Mouse (Mus musculus): Measurements from ENCODE around the gene Mogat2. TPM values are rescaled to one million over a fixed set of nuclear protein-coding genes. Genes with fewer than 3 reads are reported as not detected.
A peak's percentile ranks its signal among the peaks of the same experiment; 100 is the strongest.

The Mogat2 gene
- polyA plus RNA-seq, 1 experiment from 2014 or later, result 14.5 TPM

- peak overlapping the region; percentile 96 for H3K4me2 ChIP-seq (replicated peaks; ENCODE audit: low read depth, low read length)
- H3K36me3 ChIP-seq (ENCODE audit: control insufficient read depth, insufficient read depth, low read length), result no peaks in the 10 kb centered on the region
- ATAC-seq (ENCODE audit: low FRiP score) (no peak; the same call in 1 of the 2 replicates), DNase-seq (ENCODE audit: low spot score) (no peak)
- peak overlapping the region; percentile 68 for H3K4me3 ChIP-seq (ENCODE audit: low read depth, low read length)
- H3K9ac ChIP-seq (ENCODE audit: low read depth, low read length), result peak overlapping the region; percentile 79
- 0 out of 2 replicates have a peak, but pooled peaks cover 3% of the 10 kb centered on the region for H3K4me1 ChIP-seq (replicated peaks; ENCODE audit: control insufficient read depth, insufficient read depth, low read length)
- no peaks in the 10 kb centered on the region for H3K27me3 ChIP-seq (ENCODE audit: control insufficient read depth, insufficient read depth, low read length)
- H3K9me3 ChIP-seq (ENCODE audit: control insufficient read depth, low read length), result no peaks in the 10 kb centered on the region
- 21% methylated on average over 14 of the region's 14 CpGs for WGBS
- H3K27ac ChIP-seq (ENCODE audit: low read depth, low read length), result no peak overlapping the region
These were observed 56.6 kb downstream of the Mogat2 start for GRCm38 (mm10) chr7:99181619-99182431.

DNA sequence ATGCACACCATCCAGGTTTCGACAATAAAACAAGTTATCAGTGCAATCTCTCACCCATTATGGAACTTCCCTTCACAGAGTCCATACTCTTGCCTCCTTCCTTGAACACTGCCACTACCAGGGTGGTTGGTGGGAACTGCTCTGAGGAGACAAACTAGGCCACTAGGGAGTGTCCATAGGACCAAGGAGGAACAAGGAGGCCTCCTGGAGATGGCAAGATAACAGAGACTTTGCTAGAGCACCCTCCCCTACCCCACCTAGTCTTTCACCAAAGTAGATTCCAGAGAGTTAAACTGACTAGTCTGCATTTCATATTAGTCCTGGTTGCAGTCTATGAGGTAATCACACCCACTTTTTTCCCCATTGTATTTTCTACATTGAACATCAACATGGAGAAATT, 58.3 kb downstream of the Mogat2 start:
- H3K36me3 ChIP-seq (ENCODE audit: control insufficient read depth, insufficient read depth, low read length), result no peaks in the 10 kb centered on the region
- no peak overlapping the region for H3K4me3 ChIP-seq (ENCODE audit: low read depth, low read length)
- no peak overlapping the region for H3K9ac ChIP-seq (ENCODE audit: low read depth, low read length)
- no peaks in the 10 kb centered on the region for H3K9me3 ChIP-seq (ENCODE audit: control insufficient read depth, low read length)
- ATAC-seq (ENCODE audit: low FRiP score) (no peak), DNase-seq (ENCODE audit: low spot score) (no peak)
- H3K4me2 ChIP-seq (replicated peaks; ENCODE audit: low read depth, low read length), result no peak overlapping the region
- H3K27ac ChIP-seq (ENCODE audit: low read depth, low read length), result no peak overlapping the region
- H3K27me3 ChIP-seq (ENCODE audit: control insufficient read depth, insufficient read depth, low read length), result no peaks in the 10 kb centered on the region
- WGBS, result 100% methylated on average over 1 of the region's 1 CpGs
- 0 out of 2 replicates have a peak, but pooled peaks cover 3% of the 10 kb centered on the region for H3K4me1 ChIP-seq (replicated peaks; ENCODE audit: control insufficient read depth, insufficient read depth, low read length)

GRCm38 (mm10) chr7:99179271-99179670, 59.1 kb downstream of the Mogat2 start:
- DNase-seq (ENCODE audit: low spot score) (no peak), ATAC-seq (ENCODE audit: low FRiP score) (no peak)
- 91% methylated on average over 9 of the region's 9 CpGs for WGBS
- Histone ChIP-seq H3K9ac (ENCODE audit: low read depth, low read length) (no peak overlapping the region), H3K27ac (ENCODE audit: low read depth, low read length) (no peak overlapping the region), H3K9me3 (ENCODE audit: control insufficient read depth, low read length) (no peaks in the 10 kb centered on the region), H3K36me3 (ENCODE audit: control insufficient read depth, insufficient read depth, low read length) (no peaks in the 10 kb centered on the region), H3K27me3 (ENCODE audit: control insufficient read depth, insufficient read depth, low read length) (no peaks in the 10 kb centered on the region), H3K4me1 (replicated peaks; ENCODE audit: control insufficient read depth, insufficient read depth, low read length) (0 out of 2 replicates have a peak, but pooled peaks cover 3% of the 10 kb centered on the region), H3K4me3 (ENCODE audit: low read depth, low read length) (no peak overlapping the region), H3K4me2 (replicated peaks; ENCODE audit: low read depth, low read length) (no peak overlapping the region)

DNA sequence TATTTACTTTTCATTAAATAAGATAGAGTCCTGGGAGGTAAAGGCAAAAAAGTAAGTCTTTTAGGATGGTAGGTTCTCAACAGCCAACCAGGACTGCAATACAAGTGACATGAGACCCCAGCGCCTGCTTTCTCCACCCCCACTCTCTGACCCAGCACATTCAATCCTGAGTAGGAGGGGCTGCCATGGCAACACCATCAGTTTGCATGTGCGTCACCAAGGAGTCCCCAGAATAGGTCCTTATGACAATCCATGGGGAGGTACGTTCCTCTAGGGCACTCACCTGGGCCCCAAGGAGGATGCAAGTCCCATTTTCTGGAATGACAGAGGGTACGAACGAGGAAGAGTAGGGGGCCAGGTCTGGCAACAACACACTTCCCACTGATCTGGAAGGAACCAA, 61.0 kb downstream of the Mogat2 start:
- no peak overlapping the region for H3K4me2 ChIP-seq (replicated peaks; ENCODE audit: low read depth, low read length)
- no peak for DNase-seq (ENCODE audit: low spot score)
- no peaks in the 10 kb centered on the region for H3K36me3 ChIP-seq (ENCODE audit: control insufficient read depth, insufficient read depth, low read length)
- no peak for ATAC-seq (ENCODE audit: low FRiP score)
- no peaks in the 10 kb centered on the region for H3K27me3 ChIP-seq (ENCODE audit: control insufficient read depth, insufficient read depth, low read length)
- H3K9me3 ChIP-seq (ENCODE audit: control insufficient read depth, low read length), result no peaks in the 10 kb centered on the region
- H3K4me3 ChIP-seq (ENCODE audit: low read depth, low read length), result no peak overlapping the region
- H3K27ac ChIP-seq (ENCODE audit: low read depth, low read length), result no peak overlapping the region
- H3K4me1 ChIP-seq (replicated peaks; ENCODE audit: control insufficient read depth, insufficient read depth, low read length), result 0 out of 2 replicates have a peak, but pooled peaks cover 3% of the 10 kb centered on the region
- 68% methylated on average over 5 of the region's 5 CpGs for WGBS
- no peak overlapping the region for H3K9ac ChIP-seq (ENCODE audit: low read depth, low read length)

- DNase-seq (ENCODE audit: low spot score) (no peak), ATAC-seq (ENCODE audit: low FRiP score) (no peak)
- H3K36me3 ChIP-seq (ENCODE audit: control insufficient read depth, insufficient read depth, low read length), result no peaks in the 10 kb centered on the region
- H3K4me2 ChIP-seq (replicated peaks; ENCODE audit: low read depth, low read length), result no peak overlapping the region
- no peaks in the 10 kb centered on the region for H3K4me1 ChIP-seq (replicated peaks; ENCODE audit: control insufficient read depth, insufficient read depth, low read length)
- H3K9ac ChIP-seq (ENCODE audit: low read depth, low read length), result no peak overlapping the region
- no peaks in the 10 kb centered on the region for H3K9me3 ChIP-seq (ENCODE audit: control insufficient read depth, low read length)
- 94% methylated on average over 9 of the region's 9 CpGs for WGBS
- H3K27me3 ChIP-seq (ENCODE audit: control insufficient read depth, insufficient read depth, low read length), result no peaks in the 10 kb centered on the region
- no peak overlapping the region for H3K4me3 ChIP-seq (ENCODE audit: low read depth, low read length)
- H3K27ac ChIP-seq (ENCODE audit: low read depth, low read length), result no peak overlapping the region
These were observed 62.8 kb downstream of the Mogat2 start for GRCm38 (mm10) chr7:99175666-99176065.

DNA sequence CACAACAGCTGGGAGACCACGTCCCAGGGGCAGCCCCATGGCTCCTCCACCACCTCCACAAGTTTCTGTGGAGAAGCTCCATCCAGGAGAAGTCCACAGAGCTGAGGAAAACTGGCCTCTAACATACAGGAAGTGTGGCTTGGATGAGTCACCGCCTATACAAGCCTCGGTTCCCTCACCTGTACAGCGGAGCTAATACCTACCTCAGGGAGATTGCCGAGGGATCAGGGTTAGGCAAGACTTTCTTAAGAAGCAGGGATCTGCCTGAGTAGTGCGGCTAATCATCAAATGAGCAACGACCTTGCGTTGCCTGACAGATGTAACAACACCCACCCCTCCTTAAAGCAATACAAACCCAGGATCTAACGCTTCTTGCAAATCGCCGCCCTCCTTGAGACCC, 63.3 kb downstream of the Mogat2 start:
- Histone ChIP-seq H3K4me3 (ENCODE audit: low read depth, low read length) (no peak overlapping the region), H3K9ac (ENCODE audit: low read depth, low read length) (no peak overlapping the region), H3K4me2 (replicated peaks; ENCODE audit: low read depth, low read length) (no peak overlapping the region), H3K4me1 (replicated peaks; ENCODE audit: control insufficient read depth, insufficient read depth, low read length) (no peaks in the 10 kb centered on the region), H3K9me3 (ENCODE audit: control insufficient read depth, low read length) (no peaks in the 10 kb centered on the region), H3K27me3 (ENCODE audit: control insufficient read depth, insufficient read depth, low read length) (no peaks in the 10 kb centered on the region), H3K27ac (ENCODE audit: low read depth, low read length) (no peak overlapping the region), H3K36me3 (ENCODE audit: control insufficient read depth, insufficient read depth, low read length) (no peaks in the 10 kb centered on the region)
- ATAC-seq (ENCODE audit: low FRiP score) (no peak), DNase-seq (ENCODE audit: low spot score) (no peak)
- 89% methylated on average over 11 of the region's 11 CpGs for WGBS

DNA sequence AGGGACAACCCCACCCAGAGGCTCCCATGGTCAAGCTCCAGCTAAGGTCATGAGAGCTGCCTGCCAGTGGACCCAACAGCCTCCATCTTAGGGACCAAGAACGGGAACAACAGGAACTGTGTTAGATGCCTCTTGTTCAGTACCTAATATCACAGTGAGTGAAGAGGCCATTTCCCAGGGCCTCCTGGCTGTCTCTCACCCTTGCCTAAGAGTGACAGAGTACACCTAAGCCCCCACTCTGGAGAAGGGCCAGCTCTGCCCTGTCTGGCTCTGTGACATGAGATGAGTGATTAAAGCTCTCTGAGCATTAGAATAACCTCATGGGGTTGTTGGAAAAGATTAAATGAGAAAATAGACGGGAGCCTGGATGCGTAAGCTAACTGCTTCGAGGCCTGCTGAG, 64.4 kb downstream of the Mogat2 start:
- Histone ChIP-seq H3K4me1 (replicated peaks; ENCODE audit: control insufficient read depth, insufficient read depth, low read length) (no peaks in the 10 kb centered on the region), H3K36me3 (ENCODE audit: control insufficient read depth, insufficient read depth, low read length) (no peaks in the 10 kb centered on the region), H3K4me2 (replicated peaks; ENCODE audit: low read depth, low read length) (no peak overlapping the region), H3K9ac (ENCODE audit: low read depth, low read length) (no peak overlapping the region), H3K27me3 (ENCODE audit: control insufficient read depth, insufficient read depth, low read length) (no peaks in the 10 kb centered on the region), H3K27ac (ENCODE audit: low read depth, low read length) (no peak overlapping the region), H3K9me3 (ENCODE audit: control insufficient read depth, low read length) (no peaks in the 10 kb centered on the region), H3K4me3 (ENCODE audit: low read depth, low read length) (no peak overlapping the region)
- ATAC-seq (ENCODE audit: low FRiP score), result no peak
- no peak for DNase-seq (ENCODE audit: low spot score)
- 94% methylated on average over 4 of the region's 4 CpGs for WGBS

- Histone ChIP-seq H3K9me3 (ENCODE audit: control insufficient read depth, low read length) (no peaks in the 10 kb centered on the region), H3K4me2 (replicated peaks; ENCODE audit: low read depth, low read length) (no peak overlapping the region), H3K36me3 (ENCODE audit: control insufficient read depth, insufficient read depth, low read length) (no peaks in the 10 kb centered on the region), H3K9ac (ENCODE audit: low read depth, low read length) (no peak overlapping the region), H3K4me3 (ENCODE audit: low read depth, low read length) (no peak overlapping the region), H3K27ac (ENCODE audit: low read depth, low read length) (no peak overlapping the region), H3K27me3 (ENCODE audit: control insufficient read depth, insufficient read depth, low read length) (no peaks in the 10 kb centered on the region), H3K4me1 (replicated peaks; ENCODE audit: control insufficient read depth, insufficient read depth, low read length) (no peaks in the 10 kb centered on the region)
- ATAC-seq (ENCODE audit: low FRiP score) (no peak), DNase-seq (ENCODE audit: low spot score) (no peak)
- 96% methylated on average over 6 of the region's 6 CpGs for WGBS
These were observed 65.5 kb downstream of the Mogat2 start for GRCm38 (mm10) chr7:99172898-99173297.
